Mouse (Mus musculus) ovary, postnatal 14 days (tissue): ENCODE data around the gene Eif4g2.

Experiments
- DNase-seq: peaks from one replicate; pipeline ENCODE4 v3.0.0; 2022; ENCODE audit warnings: low spot score

Gene Eif4g2

DNA sequence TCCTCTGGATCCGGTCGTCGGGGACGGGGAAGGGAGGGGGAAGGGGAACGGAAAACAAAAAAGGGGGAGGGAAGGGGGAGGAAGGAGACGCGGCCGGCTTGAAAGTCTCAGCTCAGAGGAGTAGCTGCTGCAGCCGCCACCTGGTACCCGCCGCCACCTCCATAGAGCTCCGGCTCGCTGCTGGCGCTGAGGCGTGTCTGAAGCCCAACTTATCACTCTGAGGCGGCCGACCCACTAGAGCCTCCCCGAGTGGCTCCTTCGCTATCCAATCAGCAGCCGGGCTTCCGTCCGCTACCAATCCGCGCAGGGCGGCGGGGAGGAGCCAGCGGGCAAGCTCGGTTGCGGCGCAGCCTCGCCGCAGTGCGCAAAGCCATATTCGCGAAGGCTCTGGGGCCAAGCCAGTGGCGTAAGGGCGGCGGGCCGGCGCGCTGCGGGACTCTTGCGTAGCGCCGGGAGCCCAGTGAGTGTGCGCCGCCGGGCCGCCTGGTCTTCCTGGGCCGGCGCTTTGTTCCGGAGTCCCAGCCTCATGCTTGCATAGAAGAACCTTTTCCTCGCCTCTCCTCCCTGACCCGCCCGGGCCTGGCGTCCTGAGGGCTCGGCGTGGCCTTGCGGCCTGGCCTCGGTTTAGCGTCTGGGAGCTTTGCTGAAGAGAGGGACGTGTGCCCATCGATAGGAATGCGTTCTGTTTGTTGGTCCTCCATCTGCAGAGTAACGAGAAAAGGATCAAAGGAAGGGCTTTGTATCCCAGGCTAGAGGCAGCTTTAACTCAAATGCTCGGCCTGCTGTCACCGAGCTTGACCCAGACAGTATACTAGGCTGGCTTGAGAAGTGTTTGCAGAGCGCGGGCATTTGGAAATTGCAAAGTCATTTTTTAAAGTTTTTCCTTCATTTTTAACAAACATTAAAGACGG is at the start of gene Eif4g2:
Gene Eif4g2, minus strand, starts transcription at position 209 of the 911 bp plus-strand sequence.
- peak; percentile 97 for DNase-seq

DNA sequence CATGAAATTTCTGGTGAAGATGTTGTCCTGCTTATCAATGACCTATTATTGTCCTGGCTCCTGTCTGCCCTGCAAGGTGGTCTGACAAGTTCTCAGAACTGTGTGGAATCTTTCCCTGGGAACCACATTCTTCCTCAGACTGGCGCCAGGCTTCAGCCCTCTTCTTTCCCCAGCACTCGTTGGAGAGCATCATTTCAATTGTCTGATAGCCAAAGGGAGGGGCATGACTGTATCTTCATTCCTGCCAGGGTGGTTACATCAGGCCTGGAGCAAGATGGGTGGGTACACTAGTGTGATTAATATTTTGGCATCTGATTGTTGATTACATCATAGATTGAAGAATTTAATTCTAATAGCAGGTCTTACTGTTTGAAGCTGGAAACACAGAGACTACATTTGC is 49.8 kb upstream of the Eif4g2 start:
- DNase-seq = no peak

DNA sequence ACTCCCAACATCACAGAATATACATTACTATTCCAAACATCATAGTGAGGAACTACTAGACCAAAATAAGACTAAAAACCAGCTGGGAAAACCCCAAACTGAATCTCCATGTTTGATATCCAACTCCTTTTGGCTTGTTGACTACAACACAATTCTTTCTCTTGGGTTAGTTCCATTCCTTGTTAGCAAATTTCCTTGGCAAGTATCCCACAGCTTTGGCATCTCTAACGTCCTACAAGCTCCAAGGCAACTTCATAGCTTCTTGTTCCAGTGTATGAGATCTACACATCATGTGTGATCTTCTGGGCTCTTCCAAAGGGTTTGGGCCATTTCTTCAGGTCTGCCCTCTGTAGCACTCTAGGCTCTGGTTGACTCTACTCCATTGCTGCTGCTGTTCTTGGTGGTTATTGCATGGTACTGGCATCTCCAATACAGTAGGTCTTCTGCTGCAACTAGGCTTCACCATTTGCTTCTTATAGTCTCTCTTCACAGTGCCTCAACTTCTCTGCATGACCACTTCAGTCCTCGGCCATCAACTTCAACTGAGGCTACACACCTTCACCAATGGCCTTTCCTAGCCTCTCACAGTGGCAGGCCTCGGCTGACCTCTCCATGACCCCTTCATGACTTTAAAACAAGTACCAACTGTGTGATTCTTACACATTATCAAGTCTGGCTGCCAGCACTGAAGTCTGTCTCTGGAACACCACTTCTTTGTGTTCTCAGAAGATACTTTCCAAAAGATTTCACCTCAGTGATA is 44.0 kb upstream of the Eif4g2 start:
- DNase-seq = no peak

DNA sequence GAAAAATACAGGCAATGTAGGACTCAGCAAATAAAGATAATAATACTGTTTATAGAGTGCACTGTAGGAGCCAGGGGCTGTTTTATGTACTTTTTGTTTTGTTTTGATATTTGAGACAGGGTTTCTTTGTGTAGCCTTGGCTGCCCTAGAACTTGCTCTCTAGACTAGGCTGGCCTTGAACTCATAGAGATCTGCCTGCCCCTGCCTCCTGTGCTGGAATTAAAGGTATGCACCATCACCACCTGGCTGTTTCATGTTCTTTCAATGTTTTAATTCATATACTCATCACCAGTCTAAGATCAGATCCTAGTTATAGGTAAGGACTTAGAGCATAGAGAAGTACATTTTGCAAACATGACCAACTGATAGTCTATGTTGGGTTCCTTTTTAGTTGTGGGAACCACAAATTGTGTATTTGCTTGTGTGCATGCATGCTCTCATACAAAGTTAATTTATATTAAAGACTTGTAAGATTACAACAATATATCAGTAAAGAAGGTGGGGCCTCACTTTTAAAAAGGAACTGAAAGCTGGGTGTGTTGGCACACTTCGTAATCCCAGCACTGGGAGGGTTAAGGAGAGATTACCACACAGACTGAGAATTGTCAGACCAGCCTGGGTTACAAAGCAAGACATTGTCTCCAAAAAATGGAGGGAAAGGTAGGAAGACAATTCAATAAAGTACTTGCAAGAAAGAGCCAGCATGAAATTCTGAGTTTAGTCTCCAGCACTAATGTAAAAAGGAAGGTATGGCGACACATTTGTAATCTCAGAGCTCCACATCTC is 41.1 kb upstream of the Eif4g2 start:
- no peak for DNase-seq

DNA sequence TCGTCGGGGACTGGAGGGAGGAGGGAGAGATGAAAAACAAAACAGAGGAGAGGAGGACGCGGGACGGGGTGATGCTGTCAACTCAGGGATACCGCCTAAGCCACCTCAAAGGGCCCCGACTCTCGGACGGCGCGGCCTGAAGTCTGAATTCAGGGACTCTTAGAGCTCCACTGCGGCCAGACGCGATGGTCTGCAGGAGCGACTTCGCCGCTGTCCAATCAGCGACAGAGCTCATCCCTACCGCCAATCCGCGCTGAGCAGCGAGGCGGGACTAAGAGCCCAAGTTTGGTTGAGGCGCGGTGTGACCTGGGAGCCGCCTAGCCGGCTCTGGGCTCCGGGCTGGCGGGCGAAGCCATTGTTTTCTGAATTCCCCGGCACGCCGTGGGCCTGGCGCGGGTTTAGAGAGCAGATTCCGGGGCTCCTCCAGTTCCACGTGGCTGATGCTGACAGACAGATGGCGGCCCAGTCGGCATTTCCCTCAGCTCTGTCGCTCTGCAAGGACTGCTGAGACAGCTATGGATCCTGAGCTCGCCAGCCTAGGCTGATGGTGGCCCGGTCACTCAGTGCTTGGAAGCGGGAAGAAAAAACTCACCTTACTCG is 39.8 kb upstream of the Eif4g2 start:
- peak; percentile 96 for DNase-seq

DNA sequence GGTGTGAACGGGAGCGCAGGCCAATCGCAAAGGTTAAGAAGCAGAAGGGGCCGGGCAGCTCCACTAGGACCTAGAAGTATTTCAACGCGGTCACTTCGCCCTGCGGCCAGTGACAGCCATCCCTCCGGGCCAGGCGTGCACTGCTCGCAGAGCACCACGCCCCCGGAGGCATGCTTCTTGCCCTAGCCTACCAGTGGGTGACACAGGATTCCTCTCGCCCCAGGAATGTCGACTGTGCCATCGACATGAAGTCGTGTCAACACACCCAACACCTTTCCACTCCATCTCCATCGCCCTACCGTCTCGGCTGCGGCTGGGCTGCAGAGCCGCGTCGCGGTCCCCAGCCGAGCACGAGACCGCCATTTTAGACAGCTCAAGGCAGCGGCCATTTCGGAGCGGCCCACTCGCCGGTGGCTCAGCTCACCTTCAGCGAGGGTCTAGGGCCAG is 39.3 kb upstream of the Eif4g2 start:
- DNase-seq = no peak

DNA sequence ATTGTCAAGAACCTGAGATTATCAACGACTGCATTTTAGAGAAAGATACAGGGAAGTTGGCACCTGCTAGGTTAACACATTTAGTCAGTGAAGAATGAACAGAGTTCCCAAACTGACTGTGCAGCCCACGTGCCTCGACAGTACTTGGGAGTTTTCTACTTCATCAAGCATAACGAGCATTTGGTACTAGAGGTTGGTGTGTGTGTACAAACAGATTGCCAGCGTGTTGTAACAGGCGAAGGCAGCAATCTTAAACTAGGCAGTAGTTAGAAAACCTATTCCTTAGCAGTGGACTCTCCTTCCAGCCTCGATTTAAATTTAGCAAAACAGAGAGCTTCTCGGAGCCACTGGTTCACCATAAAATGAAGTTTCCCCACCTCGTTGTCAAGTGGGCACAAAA is 38.7 kb upstream of the Eif4g2 start:
- DNase-seq = no peak

DNA sequence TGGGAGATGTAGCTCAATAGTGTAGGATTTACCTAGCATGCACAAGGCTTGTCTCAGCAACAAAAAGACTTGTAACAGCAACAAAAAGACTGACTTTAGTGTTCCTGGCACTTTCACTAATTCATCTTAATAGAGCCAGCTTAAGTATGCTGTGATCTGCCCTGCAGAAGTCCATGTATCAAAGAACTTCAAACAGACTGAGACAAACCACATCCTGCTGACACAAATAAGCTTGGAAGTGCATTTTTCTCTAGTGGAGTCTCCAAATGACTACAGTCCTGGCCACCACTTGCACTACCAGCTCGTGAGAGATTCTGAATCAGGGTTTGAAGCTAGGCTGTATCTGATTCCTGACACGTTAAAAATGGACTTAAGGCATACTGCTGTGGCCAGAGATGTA is 26.7 kb upstream of the Eif4g2 start:
- no peak for DNase-seq

DNA sequence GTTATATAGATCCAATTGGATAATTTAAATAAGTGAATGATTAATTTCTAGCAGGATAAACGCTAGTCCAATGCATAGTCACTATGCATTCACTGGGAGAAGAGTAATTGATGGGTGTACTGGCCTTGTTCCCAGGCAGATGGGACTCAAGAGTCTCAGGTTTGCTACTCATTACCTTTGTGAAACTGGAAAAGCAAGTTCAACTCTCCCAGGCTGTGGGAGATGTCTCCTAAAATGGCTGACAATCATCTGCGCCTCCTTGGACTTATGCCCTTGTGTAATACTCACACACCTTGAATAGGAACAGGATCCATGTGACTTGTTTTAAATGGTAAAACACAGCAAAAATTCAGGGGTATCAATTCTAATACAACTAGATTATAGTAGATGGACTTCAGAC is 26.3 kb upstream of the Eif4g2 start:
- no peak for DNase-seq

DNA sequence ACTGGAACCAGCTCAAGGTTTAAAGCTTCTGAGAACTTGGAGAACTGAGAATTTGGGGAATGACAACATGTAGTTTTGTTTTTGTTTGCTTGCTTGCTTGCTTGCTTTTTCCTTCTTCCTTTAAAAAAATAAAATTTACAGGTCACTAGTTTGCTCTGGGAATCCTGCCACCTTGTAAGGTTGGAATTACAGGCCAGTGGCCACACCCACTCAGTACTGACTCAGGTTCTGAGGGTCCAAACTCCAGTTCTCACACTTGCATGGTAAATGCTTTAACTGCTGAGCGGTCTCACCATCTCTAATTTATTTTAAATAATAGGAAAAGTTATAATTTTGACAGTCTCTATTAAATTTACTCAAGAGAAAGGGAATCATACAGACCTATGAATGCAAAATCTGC is 15.4 kb upstream of the Eif4g2 start:
- DNase-seq = no peak

DNA sequence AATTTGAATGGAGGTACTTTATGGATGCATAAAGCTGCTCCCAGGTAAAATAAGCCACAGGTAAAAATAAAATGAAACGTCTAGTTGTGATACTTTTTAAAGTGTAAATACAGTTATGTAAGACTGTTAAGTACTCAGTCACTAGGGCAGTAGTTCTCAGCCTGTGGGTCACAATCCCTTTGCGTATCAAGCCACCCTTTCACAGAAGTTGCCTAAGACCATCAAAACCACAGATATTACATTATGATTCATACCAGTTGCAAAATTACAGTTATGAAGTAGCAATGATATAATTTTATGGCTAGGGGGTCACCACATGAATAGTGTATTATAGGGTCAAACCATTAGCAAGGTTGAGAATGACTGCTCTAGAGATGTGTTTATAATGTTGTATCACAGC is 12.3 kb upstream of the Eif4g2 start:
- DNase-seq = no peak

DNA sequence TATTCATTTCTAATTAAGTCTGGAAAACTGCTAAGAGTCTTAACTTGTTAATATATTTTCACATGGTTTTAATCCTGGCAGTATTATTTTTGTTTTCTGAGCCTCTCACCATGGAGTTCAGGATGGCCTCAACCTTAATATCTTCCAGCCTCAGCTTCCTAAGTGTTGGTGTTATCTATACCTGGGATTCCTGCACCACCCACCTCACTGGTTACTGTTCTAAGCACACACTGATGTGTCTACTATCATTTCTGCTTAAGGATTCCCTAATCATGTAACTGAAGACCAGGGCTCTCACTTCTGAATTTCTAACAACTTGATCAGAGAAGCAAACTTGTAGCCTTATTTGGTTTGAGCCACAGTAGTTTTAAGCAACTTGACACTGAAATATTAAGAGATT is 2.3 kb upstream of the Eif4g2 start:
- DNase-seq = no peak

DNA sequence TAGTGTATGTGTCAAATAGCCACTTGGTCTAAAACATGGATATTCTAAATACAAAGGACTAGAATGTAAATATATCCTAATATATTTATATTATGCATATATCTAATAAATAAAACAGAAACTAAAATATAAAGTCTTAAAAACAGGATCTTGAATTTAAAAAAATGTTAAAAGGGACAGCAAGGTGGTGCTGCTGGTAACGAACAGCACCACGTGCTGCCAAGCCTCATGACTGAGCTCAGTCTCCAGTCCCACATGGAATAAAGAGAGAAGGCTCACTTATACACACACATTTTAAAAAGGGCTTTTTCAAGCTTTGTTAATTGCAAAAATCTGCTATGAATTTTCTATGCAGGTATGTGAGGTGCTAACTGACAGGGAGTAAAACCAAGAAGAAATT is 1.6 kb upstream of the Eif4g2 start:
- DNase-seq = no peak

DNA sequence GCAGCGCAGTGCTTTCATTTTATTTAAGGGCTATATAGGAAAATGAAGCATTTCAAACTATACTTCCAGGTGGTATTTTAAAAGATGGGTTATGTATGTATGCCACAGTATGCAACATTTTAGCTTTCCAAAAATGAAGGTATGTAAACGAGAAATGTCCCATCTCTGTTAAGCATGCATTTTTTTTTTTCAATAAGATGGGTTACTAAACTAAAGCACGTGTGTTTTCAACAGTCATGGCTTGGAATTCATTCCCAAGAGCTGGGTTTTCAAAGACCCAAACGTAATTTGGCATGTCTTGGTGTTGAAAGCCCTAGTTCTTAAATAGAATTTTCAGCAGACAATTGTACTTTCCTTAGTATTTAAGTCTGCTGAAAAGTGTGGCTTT is 897 bp upstream of the Eif4g2 start:
- no peak for DNase-seq

DNA sequence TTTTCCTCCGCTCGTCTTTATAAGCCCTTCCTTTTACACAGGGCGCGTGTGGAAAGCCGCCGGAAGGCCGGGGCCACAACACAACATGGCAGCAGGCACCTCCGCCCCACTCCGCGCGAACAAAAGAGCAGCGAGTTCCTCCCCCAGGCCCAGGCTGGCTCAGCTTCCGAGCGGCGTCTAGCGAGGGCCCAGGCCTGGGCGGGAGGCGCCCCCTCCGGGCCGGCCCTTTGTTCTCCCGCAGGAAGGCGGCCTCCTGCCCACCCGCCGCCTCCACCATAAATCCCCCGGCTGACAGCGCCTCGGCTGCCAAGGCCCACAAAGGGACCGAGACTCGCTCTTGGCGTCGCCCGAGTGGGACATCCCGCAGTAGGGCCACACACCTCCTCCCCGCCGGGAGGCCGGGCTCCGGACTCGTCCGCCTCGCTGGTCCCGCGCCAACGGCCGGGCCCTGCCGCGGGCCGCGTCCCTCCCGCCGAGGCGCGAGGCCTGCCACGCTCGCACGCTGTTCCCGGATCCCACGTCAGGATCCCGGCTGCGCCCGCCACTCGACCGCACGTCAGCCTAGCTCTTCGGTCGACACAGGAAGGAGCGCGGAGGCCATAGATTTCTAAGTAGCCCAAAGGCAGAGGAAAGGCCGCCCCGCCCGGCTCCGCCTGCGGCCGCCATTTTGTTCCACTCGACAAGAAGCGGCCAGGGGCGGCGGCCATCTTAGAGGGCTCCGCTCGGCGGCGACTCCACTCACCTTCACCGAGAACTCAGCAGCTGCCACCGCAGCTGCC is 598 bp downstream of the Eif4g2 start:
- DNase-seq = peak; percentile 78

DNA sequence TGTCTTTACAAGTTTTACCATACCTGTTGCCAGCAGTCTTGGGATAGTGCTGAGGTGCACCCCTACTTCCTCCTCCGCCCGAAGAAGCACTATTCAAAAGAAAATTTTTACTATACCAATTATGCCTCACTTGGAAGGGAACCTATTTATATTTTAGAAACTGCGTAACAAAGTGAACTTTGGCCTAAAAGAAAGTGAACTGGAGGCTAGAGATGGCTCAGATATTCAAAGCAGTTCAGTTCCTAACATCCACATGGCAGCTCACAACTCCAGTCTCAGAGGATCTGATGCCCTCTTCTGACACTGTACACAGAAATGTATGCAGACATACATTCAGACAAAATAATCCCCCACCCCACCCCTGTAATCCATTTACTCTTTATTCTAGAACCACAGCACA is 2.0 kb downstream of the Eif4g2 start:
- no peak for DNase-seq

DNA sequence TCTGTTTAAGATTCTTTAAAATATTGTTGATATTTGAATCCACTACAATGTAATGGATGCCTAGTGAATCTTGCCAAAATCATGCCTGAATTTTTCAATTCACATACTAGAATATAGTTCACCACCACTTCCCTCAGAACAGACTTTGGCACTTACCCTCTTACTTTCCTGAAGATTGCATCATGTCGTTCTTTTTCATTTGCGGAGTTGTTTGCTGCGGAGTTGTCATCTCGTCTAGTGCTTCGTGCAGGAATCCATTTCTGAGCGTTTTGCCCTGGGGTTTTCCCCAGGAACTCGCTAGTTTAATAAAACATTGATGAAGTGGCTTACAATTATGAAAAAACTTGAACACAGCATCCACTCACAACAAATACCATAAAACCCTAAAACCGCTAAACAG is 2.8 kb downstream of the Eif4g2 start:
- no peak for DNase-seq

DNA sequence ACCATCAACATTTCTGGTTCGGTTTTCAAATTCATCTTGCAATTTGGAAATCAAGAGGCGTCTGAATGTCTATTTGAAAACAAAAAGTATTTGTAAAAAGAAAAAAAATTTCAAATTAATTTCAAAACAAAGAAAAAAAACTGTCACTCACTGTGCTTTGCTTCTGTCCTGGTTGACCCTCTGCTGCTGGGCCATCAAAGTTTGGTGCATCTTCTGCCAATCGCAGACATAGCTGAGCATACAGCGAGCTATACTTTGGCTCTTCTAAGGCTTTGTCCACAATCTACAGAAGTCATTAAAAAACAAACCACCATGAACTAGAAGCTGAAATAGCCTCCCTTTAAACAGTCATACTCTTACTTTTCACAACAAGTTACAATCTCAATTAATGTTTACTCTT is 4.6 kb downstream of the Eif4g2 start:
- DNase-seq = no peak

DNA sequence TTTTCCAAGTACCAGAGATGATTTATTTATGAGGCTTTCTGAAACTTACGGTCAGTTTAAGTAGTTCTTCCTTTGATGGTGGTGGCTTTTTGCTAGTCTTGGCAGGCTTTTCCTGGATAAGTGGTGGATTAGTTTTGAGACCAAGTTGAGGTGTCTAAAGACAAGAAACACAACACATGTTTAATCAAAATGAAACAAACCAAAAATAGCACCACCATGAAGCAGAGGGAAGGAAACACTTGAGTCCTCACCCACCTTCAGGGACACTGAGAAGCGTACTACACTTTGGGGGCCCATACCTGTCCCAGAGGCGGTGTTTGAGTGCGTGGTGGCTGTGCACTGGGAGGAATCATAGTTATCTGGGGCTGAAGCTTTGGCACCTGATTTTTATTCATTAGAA is 7.5 kb downstream of the Eif4g2 start:
- DNase-seq = no peak

DNA sequence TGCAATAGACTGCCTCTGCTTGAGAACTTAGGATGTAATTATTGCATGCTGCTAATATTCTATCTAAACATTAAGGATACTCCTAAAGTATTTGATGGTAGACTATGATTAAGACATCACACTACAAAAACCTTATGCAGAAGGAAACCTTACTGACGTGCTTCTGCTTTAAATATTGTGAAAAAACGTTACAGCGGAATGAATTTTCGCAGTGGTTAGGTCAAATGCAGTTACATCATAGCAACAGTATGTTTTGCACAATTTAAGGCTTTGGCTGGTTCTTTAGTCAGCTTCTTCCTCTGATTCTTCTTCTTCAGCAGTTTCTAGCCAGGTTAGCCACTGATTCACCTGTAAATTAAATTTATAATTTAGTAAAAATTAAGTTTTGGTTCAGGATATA is 10.4 kb downstream of the Eif4g2 start:
- no peak for DNase-seq

DNA sequence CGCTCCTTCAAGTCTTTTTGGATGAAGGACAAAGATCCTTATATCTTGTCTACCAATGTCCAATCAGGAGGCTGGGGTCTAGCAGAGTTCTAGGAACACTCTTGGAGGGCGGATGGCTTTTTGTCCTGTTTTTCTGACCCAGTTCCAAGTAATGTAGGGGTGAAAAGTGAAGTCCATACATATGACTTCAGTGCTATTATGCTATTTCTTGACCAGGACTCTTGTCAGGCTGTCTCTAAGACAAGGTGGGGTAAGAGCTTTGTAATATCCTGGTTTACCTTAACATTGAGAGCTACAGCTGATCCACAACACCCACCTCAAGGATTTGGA is 12.7 kb downstream of the Eif4g2 start:
- no peak for DNase-seq
